Mouse (Mus musculus) heart, postnatal 36 days (tissue): ENCODE data around the gene Med8. TPM values are rescaled to one million over a fixed set of nuclear protein-coding genes. Genes with fewer than 3 reads are reported as not detected.

Source experiments
- DNase-seq, 2 experiments: peaks; one replicate each; pipeline ENCODE4 v3.0.0; 2021 to 2022
- intact Hi-C: fragments of 180-260 bp; cut with DNase I; formaldehyde crosslinking; loops from one replicate; pipeline ENCODE4 v1.15.1; 2025
- total RNA-seq, 2 experiments: library from RNA; stranded (reverse); gene quantifications; 2 replicates each; pipeline ENCODE4 v1.2.3; 2021

Med8 gene
- total RNA-seq, 2 experiments from 2014 or later = 36.7 to 44.2 TPM

- no peak for DNase-seq
- intact Hi-C loops = no loop called here
These were observed 48.3 kb downstream of the Med8 start, which contains the start of gene Mpl for GRCm38 (mm10) chr4:118457345-118457975. Mpl (minus strand) TSS chr4:118457513.

DNA sequence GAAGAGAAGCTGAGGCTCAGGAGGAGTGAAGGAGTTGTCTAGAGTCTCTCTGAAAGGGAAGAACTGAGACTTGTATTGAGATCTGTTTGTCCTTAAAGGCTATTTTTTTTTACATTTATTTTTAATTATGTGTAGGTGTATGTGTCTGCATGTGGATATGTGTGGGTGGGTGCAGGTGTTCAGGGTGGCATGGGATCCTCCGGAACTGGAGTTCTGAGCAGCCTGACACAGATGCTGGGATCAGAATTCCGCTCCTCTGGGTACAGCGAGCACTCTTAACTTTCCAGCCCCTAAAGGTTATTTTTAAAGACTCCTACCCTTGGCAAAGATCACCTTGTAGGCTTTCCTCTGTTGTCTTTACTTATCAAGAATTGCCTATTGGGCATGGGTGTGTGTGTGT, 55.8 kb downstream of the Med8 start:
- DNase-seq = no peak
- intact Hi-C loops = no loop called here

Other genes starting within 250 kb of the Med8 start
- gene Kdm4a, start 229.3 kb upstream of the Med8 start, total RNA-seq = 10 to 100 TPM; 26.9 to 29.2 TPM
- 1 to 10 TPM; 7.5 to 9.2 TPM for gene Ptprf, start 117.9 kb upstream of the Med8 start, total RNA-seq
- gene Szt2, start 64 bp upstream of the Med8 start, total RNA-seq = 10 to 100 TPM; 11.2 to 12.9 TPM
- gene Elovl1, start 18.8 kb downstream of the Med8 start, total RNA-seq = 10 to 100 TPM; 18.4 to 22.0 TPM
- 1 to 10 TPM; 1.8 to 2.4 TPM for gene Cdc20, start 28.0 kb downstream of the Med8 start, total RNA-seq
- under 1 TPM; 0.16 to 0.17 TPM for gene Mpl, start 48.2 kb downstream of the Med8 start, total RNA-seq
- 10 to 100 TPM; 66.5 to 81.4 TPM for gene Tie1, start 80.7 kb downstream of the Med8 start, total RNA-seq
- gene 2610528J11Rik, start 117.7 kb downstream of the Med8 start, total RNA-seq = not detected
- under 1 TPM in 1 of 2 experiments, not detected in 1; 0.33 TPM for gene Tmem125, start 134.7 kb downstream of the Med8 start, total RNA-seq
- under 1 TPM in 1 of 2 experiments, not detected in 1; 0.05 TPM for gene Cfap57, start 211.4 kb downstream of the Med8 start, total RNA-seq
- gene Ebna1bp2, start 211.5 kb downstream of the Med8 start, total RNA-seq = 10 to 100 TPM; 38.0 to 39.1 TPM
- gene Olfr62, start 249.6 kb downstream of the Med8 start, total RNA-seq = not detected